Mouse (Mus musculus): ENCODE results near the gene Lgals1.

Lgals1 gene

GRCm38 (mm10) chr15:78937311-78937710 is 10.8 kb downstream of the Lgals1 start:
- Histone ChIP-seq H3K27me3 (ENCODE audit: insufficient read depth, low read length) (no peaks in the 10 kb centered on the region), H3K4me1 (replicated peaks; ENCODE audit: low read depth, low read length) (peaks cover 40% of the 10 kb centered on the region), H3K9me3 (ENCODE audit: low read length) (no peaks in the 10 kb centered on the region), H3K36me3 (ENCODE audit: insufficient read depth, low read length) (peaks cover 60% of the 10 kb centered on the region), H3K4me3 (replicated peaks; ENCODE audit: low read length) (peak overlapping the region; percentile 91)
- no peak for TF ChIP-seq NANOG (IDR thresholded peaks at IDR 0.05; ENCODE audit: borderline replicate concordance, low read length)
- TF ChIP-seq POU5F1 (IDR thresholded peaks at IDR 0.05; ENCODE audit: borderline replicate concordance, low read length) = no peak
- TF ChIP-seq CTCF (conservative IDR thresholded peaks at IDR 0.05; ENCODE audit: low read length) = no peak

DNA sequence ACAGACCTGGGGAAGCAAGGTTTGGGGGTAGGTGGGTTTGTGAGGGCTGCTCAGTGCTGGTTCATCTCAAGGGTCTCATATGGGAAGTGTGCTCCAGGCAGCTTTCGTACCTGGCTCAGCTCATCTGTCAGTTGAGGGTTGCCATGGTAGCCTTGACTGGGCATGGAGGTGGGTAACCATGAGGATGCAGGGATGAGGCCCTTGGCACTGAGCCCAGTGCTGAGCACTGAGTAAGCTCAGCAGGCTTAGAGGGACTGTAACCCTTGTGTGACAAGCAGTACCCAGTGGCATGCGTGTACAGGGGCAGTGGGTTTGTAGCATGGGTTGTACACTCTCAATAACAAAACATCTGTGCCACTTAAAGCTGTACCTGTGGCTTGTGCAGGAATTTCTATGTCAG is 11.4 kb downstream of the Lgals1 start:
- TF ChIP-seq CTCF (conservative IDR thresholded peaks at IDR 0.05; ENCODE audit: low read length) (no peak), NANOG (IDR thresholded peaks at IDR 0.05; ENCODE audit: borderline replicate concordance, low read length) (no peak), POU5F1 (IDR thresholded peaks at IDR 0.05; ENCODE audit: borderline replicate concordance, low read length) (no peak)
- H3K36me3 ChIP-seq (ENCODE audit: insufficient read depth, low read length) = peaks cover 60% of the 10 kb centered on the region
- H3K4me3 ChIP-seq (replicated peaks; ENCODE audit: low read length) = peak overlapping the region; percentile 91; the same call in 1 of the 2 replicates
- H3K9me3 ChIP-seq (ENCODE audit: low read length) = no peaks in the 10 kb centered on the region
- H3K27me3 ChIP-seq (ENCODE audit: insufficient read depth, low read length) = no peaks in the 10 kb centered on the region
- H3K4me1 ChIP-seq (replicated peaks; ENCODE audit: low read depth, low read length) = peaks cover 46% of the 10 kb centered on the region

GRCm38 (mm10) chr15:78940325-78940724 is 13.8 kb downstream of the Lgals1 start:
- H3K9me3 ChIP-seq (ENCODE audit: low read length) = no peaks in the 10 kb centered on the region
- H3K27me3 ChIP-seq (ENCODE audit: insufficient read depth, low read length) = peaks cover 3% of the 10 kb centered on the region; the same call in 1 of the 2 replicates
- H3K36me3 ChIP-seq (ENCODE audit: insufficient read depth, low read length) = peaks cover 60% of the 10 kb centered on the region
- peaks cover 45% of the 10 kb centered on the region for H3K4me1 ChIP-seq (replicated peaks; ENCODE audit: low read depth, low read length)
- TF ChIP-seq NANOG (IDR thresholded peaks at IDR 0.05; ENCODE audit: borderline replicate concordance, low read length) (no peak), POU5F1 (IDR thresholded peaks at IDR 0.05; ENCODE audit: borderline replicate concordance, low read length) (no peak), CTCF (conservative IDR thresholded peaks at IDR 0.05; ENCODE audit: low read length) (no peak)
- no peak overlapping the region for H3K4me3 ChIP-seq (replicated peaks; ENCODE audit: low read length)

- H3K36me3 ChIP-seq (ENCODE audit: insufficient read depth, low read length) = peaks cover 44% of the 10 kb centered on the region
- peaks cover 32% of the 10 kb centered on the region for H3K4me1 ChIP-seq (replicated peaks; ENCODE audit: low read depth, low read length)
- peaks cover 24% of the 10 kb centered on the region for H3K27me3 ChIP-seq (ENCODE audit: insufficient read depth, low read length)
- H3K9me3 ChIP-seq (ENCODE audit: low read length) = no peaks in the 10 kb centered on the region
- TF ChIP-seq CTCF (conservative IDR thresholded peaks at IDR 0.05; ENCODE audit: low read length) (peak; percentile 78), POU5F1 (IDR thresholded peaks at IDR 0.05; ENCODE audit: borderline replicate concordance, low read length) (no peak)
- H3K4me3 ChIP-seq (replicated peaks; ENCODE audit: low read length) = no peak overlapping the region
These were observed 16.1 kb downstream of the Lgals1 start for GRCm38 (mm10) chr15:78942663-78943062.

DNA sequence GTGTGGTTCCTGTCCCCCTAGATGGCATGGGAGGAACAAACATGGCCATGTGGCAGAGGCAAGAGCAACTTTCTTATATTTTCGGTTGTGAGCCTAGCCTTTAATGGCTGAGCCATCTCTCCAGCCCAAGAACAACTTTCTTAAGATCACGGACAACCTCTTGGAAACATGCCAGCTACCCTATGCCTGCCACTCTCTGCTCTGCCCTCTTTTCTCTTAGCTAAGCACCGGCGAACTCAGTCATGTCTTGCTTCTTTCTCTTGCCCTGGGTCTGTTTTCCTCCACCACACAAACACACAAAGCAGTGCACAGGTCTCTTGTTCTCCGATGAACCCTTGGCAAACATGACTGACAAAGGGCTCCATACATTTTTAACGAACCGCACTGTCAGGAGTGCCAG is 19.7 kb downstream of the Lgals1 start:
- peaks cover 43% of the 10 kb centered on the region for H3K4me1 ChIP-seq (replicated peaks; ENCODE audit: low read depth, low read length)
- TF ChIP-seq CTCF (conservative IDR thresholded peaks at IDR 0.05; ENCODE audit: low read length) = no peak
- no peak for TF ChIP-seq POU5F1 (IDR thresholded peaks at IDR 0.05; ENCODE audit: borderline replicate concordance, low read length)
- TF ChIP-seq NANOG (IDR thresholded peaks at IDR 0.05; ENCODE audit: borderline replicate concordance, low read length) = no peak

GRCm38 (mm10) chr15:78947657-78948056 is 21.1 kb downstream of the Lgals1 start, which contains the start of gene Triobp:
Gene Triobp (plus strand): TSS chr15:78947724.
- H3K4me1 ChIP-seq (replicated peaks; ENCODE audit: low read depth, low read length) = peaks cover 34% of the 10 kb centered on the region
- TF ChIP-seq POU5F1 (IDR thresholded peaks at IDR 0.05; ENCODE audit: borderline replicate concordance, low read length) (no peak), CTCF (conservative IDR thresholded peaks at IDR 0.05; ENCODE audit: low read length) (no peak), NANOG (IDR thresholded peaks at IDR 0.05; ENCODE audit: borderline replicate concordance, low read length) (no peak)
- H3K4me3 ChIP-seq (replicated peaks; ENCODE audit: low read length) = peak within 1 kb of the TSS; percentile 75
- no peaks in the 10 kb centered on the region for H3K36me3 ChIP-seq (ENCODE audit: insufficient read depth, low read length)
- H3K9me3 ChIP-seq (ENCODE audit: low read length) = no peaks in the 10 kb centered on the region
- H3K27me3 ChIP-seq (ENCODE audit: insufficient read depth, low read length) = peaks cover 42% of the 10 kb centered on the region

More for the DNA sequence above, 19.7 kb downstream of the Lgals1 start:
- Histone ChIP-seq H3K27me3 (ENCODE audit: insufficient read depth, low read length) (peaks cover 42% of the 10 kb centered on the region), H3K4me3 (replicated peaks; ENCODE audit: low read length) (no peak overlapping the region), H3K36me3 (ENCODE audit: insufficient read depth, low read length) (peaks cover 8% of the 10 kb centered on the region), H3K9me3 (ENCODE audit: low read length) (no peaks in the 10 kb centered on the region)

DNA sequence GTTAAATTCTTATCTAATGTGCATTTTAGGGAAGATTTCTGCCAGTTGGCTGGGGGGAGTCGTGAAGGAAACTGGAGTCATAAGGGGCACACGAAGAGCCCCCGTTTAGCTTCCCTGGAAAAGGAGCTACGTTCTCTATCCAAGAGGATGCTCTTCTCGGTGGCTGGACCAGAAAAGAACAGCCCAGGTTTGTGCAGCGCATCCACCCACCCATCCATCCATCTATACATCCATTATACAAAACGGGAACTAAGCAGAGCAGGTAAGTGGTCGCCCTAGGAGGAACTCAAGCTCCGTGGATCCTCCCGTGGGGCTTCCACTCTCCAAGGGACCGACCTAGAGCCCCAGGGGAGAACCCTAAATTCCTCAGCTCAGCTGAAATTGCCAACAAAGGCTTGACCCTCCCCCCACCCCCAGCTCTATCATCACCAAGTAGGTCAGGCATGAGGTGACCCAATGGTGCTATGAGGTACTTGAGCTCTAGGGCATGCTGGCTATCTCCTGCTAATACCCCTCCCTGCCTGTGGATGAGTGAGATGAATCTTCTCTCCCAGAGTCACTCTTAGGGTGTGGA is 21.7 kb downstream of the Lgals1 start:
- peaks cover 42% of the 10 kb centered on the region for H3K27me3 ChIP-seq (ENCODE audit: insufficient read depth, low read length)
- H3K9me3 ChIP-seq (ENCODE audit: low read length) = no peaks in the 10 kb centered on the region
- no peaks in the 10 kb centered on the region for H3K36me3 ChIP-seq (ENCODE audit: insufficient read depth, low read length)
- H3K4me1 ChIP-seq (replicated peaks; ENCODE audit: low read depth, low read length) = peaks cover 29% of the 10 kb centered on the region
- peak overlapping the region; percentile 75 for H3K4me3 ChIP-seq (replicated peaks; ENCODE audit: low read length)
- TF ChIP-seq NANOG (IDR thresholded peaks at IDR 0.05; ENCODE audit: borderline replicate concordance, low read length) (no peak), CTCF (conservative IDR thresholded peaks at IDR 0.05; ENCODE audit: low read length) (no peak), POU5F1 (IDR thresholded peaks at IDR 0.05; ENCODE audit: borderline replicate concordance, low read length) (no peak)

- H3K4me1 ChIP-seq (replicated peaks; ENCODE audit: low read depth, low read length) = peaks cover 28% of the 10 kb centered on the region
- H3K9me3 ChIP-seq (ENCODE audit: low read length) = no peaks in the 10 kb centered on the region
- TF ChIP-seq POU5F1 (IDR thresholded peaks at IDR 0.05; ENCODE audit: borderline replicate concordance, low read length) (no peak), CTCF (conservative IDR thresholded peaks at IDR 0.05; ENCODE audit: low read length) (no peak), NANOG (IDR thresholded peaks at IDR 0.05; ENCODE audit: borderline replicate concordance, low read length) (no peak)
- H3K36me3 ChIP-seq (ENCODE audit: insufficient read depth, low read length) = no peaks in the 10 kb centered on the region
- no peak overlapping the region; the same call in 1 of the 2 replicates for H3K4me3 ChIP-seq (replicated peaks; ENCODE audit: low read length)
- H3K27me3 ChIP-seq (ENCODE audit: insufficient read depth, low read length) = peaks cover 42% of the 10 kb centered on the region
These were observed 22.4 kb downstream of the Lgals1 start for GRCm38 (mm10) chr15:78948883-78949282.

GRCm38 (mm10) chr15:78955663-78956062 is 29.1 kb downstream of the Lgals1 start:
- Histone ChIP-seq H3K27me3 (ENCODE audit: insufficient read depth, low read length) (peaks cover 16% of the 10 kb centered on the region), H3K36me3 (ENCODE audit: insufficient read depth, low read length) (peaks cover 8% of the 10 kb centered on the region), H3K4me3 (replicated peaks; ENCODE audit: low read length) (no peak overlapping the region), H3K9me3 (ENCODE audit: low read length) (no peaks in the 10 kb centered on the region), H3K4me1 (replicated peaks; ENCODE audit: low read depth, low read length) (peaks cover 35% of the 10 kb centered on the region)
- TF ChIP-seq CTCF (conservative IDR thresholded peaks at IDR 0.05; ENCODE audit: low read length) (no peak), POU5F1 (IDR thresholded peaks at IDR 0.05; ENCODE audit: borderline replicate concordance, low read length) (no peak), NANOG (IDR thresholded peaks at IDR 0.05; ENCODE audit: borderline replicate concordance, low read length) (no peak)

Data from E14TG2a.4 (cell line).